Mouse (Mus musculus): Measurements from ENCODE around the gene Cstf2t.

GRCm38 (mm10) chr19:31076106-31076505 is 6.5 kb upstream of the Cstf2t start:
- no peak for TF ChIP-seq CTCF (IDR thresholded peaks at IDR 0.05)
- TF ChIP-seq EP300 (IDR thresholded peaks at IDR 0.05), result no peak

Measured in lung, postnatal 0 days (tissue).